Comparison of ENCODE assay signal across 25 mouse cellular contexts in the genomic region with DNA sequence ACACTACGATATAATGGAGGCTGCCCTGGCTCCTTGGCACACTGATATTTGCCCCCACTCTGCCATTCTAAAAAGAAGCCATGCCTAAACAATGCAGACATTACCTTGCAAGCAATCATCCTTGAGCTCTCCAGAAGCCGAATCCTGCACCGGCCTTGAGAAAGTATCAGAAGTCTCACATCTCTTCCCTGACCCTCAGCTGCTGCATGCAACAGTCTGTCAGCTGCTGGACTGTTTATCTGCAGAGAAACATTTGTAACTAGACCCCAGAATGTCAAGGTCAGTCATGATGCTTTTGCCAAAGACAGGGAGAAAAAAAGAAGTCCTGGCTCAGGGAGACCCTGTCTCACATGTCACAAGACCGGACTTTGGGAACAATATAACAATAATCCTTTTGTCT. TPM values are rescaled to one million over a fixed set of nuclear protein-coding genes. Genes with fewer than 3 reads are reported as not detected.
"Had no signal": no experiment of that assay in that cellular context is flagged by ENCODE, and none has a peak within 500 bp of the region (broad histone marks: within the 10 kb centered on the region; RNA-seq: fewer than 3 reads in every experiment).

No protein-coding gene starts in this region.

- ATAC-seq: midbrain, embryonic 13.5 days; midbrain, embryonic 16.5 days had no signal

- H3K4me2 ChIP-seq: limb, embryonic 12.5 days; limb, embryonic 15.5 days; lung, embryonic 15.5 days; midbrain, embryonic 13.5 days; stomach, embryonic 15.5 days had no signal

- H3K4me3 ChIP-seq: limb, embryonic 12.5 days; limb, embryonic 15.5 days; lung, embryonic 15.5 days; megakaryocyte, embryonic 14.5 days; midbrain, embryonic 10.5 days; midbrain, embryonic 13.5 days; stomach, embryonic 15.5 days had no signal

- H3K9ac ChIP-seq: limb, embryonic 12.5 days; limb, embryonic 15.5 days; liver, embryonic 14.5 days; lung, embryonic 15.5 days; midbrain, embryonic 13.5 days; stomach, embryonic 15.5 days had no signal

- H3K27ac ChIP-seq: limb, embryonic 12.5 days; limb, embryonic 15.5 days; lung, embryonic 15.5 days; midbrain, embryonic 10.5 days; midbrain, embryonic 13.5 days; stomach, embryonic 15.5 days had no signal

- H3K4me1 ChIP-seq: midbrain, embryonic 13.5 days; stomach, embryonic 15.5 days had no signal

- H3K27me3 ChIP-seq: limb, embryonic 12.5 days; limb, embryonic 15.5 days; lung, embryonic 15.5 days; midbrain, embryonic 13.5 days; stomach, embryonic 15.5 days had no signal

- H3K9me3 ChIP-seq: limb, embryonic 12.5 days; limb, embryonic 15.5 days; lung, embryonic 15.5 days; megakaryocyte, embryonic 14.5 days; midbrain, embryonic 10.5 days; midbrain, embryonic 13.5 days; stomach, embryonic 15.5 days had no signal

- DNase-seq: kidney, adult 11 months; kidney, adult 9 months; kidney, postnatal 14 days; kidney, postnatal 4 days; left cerebral cortex, postnatal 4 days; lung, adult 18-20 months; lung, postnatal 10 days; lung, postnatal 36 days; retina, postnatal 1 day; right cerebral cortex, postnatal 25 days; spleen, adult 18-20 months; thymus, postnatal 25 days had no signal

- H3K36me3 ChIP-seq: limb, embryonic 12.5 days; limb, embryonic 15.5 days; lung, embryonic 15.5 days; midbrain, embryonic 10.5 days; midbrain, embryonic 13.5 days; stomach, embryonic 15.5 days had no signal

RNA-seq across cellular contexts. Expression of a gene that starts 5.1 kb away (rescaled TPM):
- total RNA-seq: monocyte, adult 5-6 weeks had no signal

RNA-seq across cellular contexts. Expression of a gene that starts 12.4 kb away (rescaled TPM):
- total RNA-seq: layer of hippocampus, adult 18-20 months; layer of hippocampus, postnatal 14 days; left cerebral cortex, adult 8-10 months; monocyte, adult 5-6 weeks had no signal
